ENCODE assay signal across 22 mouse cellular contexts in genomic region chrX:53099951-53100350, GRCm38 (mm10).
DNase-seq lines count a peak whose midpoint lies in the region; ATAC-seq and TF ChIP-seq lines count a peak whose summit lies in the region.
"Had no signal": no experiment of that assay in that cellular context is flagged by ENCODE, and none has a peak within 500 bp of the region (broad histone marks: within the 10 kb centered on the region; RNA-seq: fewer than 3 reads in every experiment).

No protein-coding gene starts in this region.

- H3K9me3 ChIP-seq in heart, embryonic 11.5 days (replicated peaks; ENCODE audit: control insufficient read depth, low read length): no peaks in the 10 kb centered on the region
- no peaks in the 10 kb centered on the region for H3K9me3 ChIP-seq in intestine, embryonic 14.5 days (ENCODE audit: control insufficient read depth, low read length)
- no peaks in the 10 kb centered on the region for H3K9me3 ChIP-seq in intestine, postnatal 0 days (ENCODE audit: control insufficient read depth)
- H3K9me3 ChIP-seq: embryonic facial prominence, embryonic 13.5 days; hindbrain, embryonic 10.5 days; kidney, embryonic 15.5 days; liver, embryonic 12.5 days; neural tube, embryonic 12.5 days had no signal

- no peaks in the 10 kb centered on the region for H3K36me3 ChIP-seq in heart, embryonic 11.5 days (ENCODE audit: control insufficient read depth, insufficient read depth, low read length)
- H3K36me3 ChIP-seq in intestine, embryonic 14.5 days (ENCODE audit: control insufficient read depth, insufficient read depth, low read length): no peaks in the 10 kb centered on the region
- no peaks in the 10 kb centered on the region for H3K36me3 ChIP-seq in intestine, postnatal 0 days (ENCODE audit: control insufficient read depth, insufficient read depth)
- H3K36me3 ChIP-seq in kidney, adult 2 months (ENCODE audit: control insufficient read depth, insufficient read depth, low read length): no peaks in the 10 kb centered on the region
- H3K36me3 ChIP-seq: embryonic facial prominence, embryonic 13.5 days; hindbrain, embryonic 10.5 days; kidney, embryonic 15.5 days; liver, embryonic 12.5 days; neural tube, embryonic 12.5 days had no signal

- H3K27ac ChIP-seq in heart, embryonic 11.5 days (ENCODE audit: low read depth, low read length): peak overlapping the region; percentile 59; the same call in 1 of the 2 replicates
- 0 out of 2 replicates have a peak overlapping the region, but pooled peaks have one; percentile 16 for H3K27ac ChIP-seq in intestine, embryonic 14.5 days (ENCODE audit: low read depth)
- no peak overlapping the region for H3K27ac ChIP-seq in intestine, postnatal 0 days (ENCODE audit: low read depth, low read length)
- H3K27ac ChIP-seq in kidney, adult 2 months (ENCODE audit: insufficient read depth, low read depth, low read length): no peak overlapping the region
- H3K27ac ChIP-seq: embryonic facial prominence, embryonic 13.5 days; hindbrain, embryonic 10.5 days; kidney, embryonic 15.5 days; liver, embryonic 12.5 days; neural tube, embryonic 12.5 days had no signal

- 29% methylated on average over 7 of the region's 7 CpGs for WGBS in heart, embryonic 11.5 days (ENCODE audit: insufficient replicate concordance)
- 28% methylated on average over 7 of the region's 7 CpGs for WGBS in intestine, embryonic 14.5 days
- WGBS in intestine, postnatal 0 days: 53% methylated on average over 7 of the region's 7 CpGs
- 71% methylated on average over 7 of the region's 7 CpGs for WGBS in kidney, adult 2 months

- H3K9ac ChIP-seq in heart, embryonic 11.5 days (ENCODE audit: low read depth, low read length): no peak overlapping the region
- no peak overlapping the region for H3K9ac ChIP-seq in intestine, embryonic 14.5 days (ENCODE audit: low read length)
- H3K9ac ChIP-seq in intestine, postnatal 0 days (ENCODE audit: low read depth, low read length): no peak overlapping the region
- H3K9ac ChIP-seq: embryonic facial prominence, embryonic 13.5 days; forebrain, postnatal 0 days; kidney, embryonic 15.5 days; liver, embryonic 12.5 days; lung, embryonic 14.5 days; neural tube, embryonic 12.5 days had no signal

- H3K27me3 ChIP-seq in heart, embryonic 11.5 days (ENCODE audit: control insufficient read depth, insufficient read depth, low read length): no peaks in the 10 kb centered on the region
- H3K27me3 ChIP-seq in intestine, embryonic 14.5 days (replicated peaks; ENCODE audit: control insufficient read depth, insufficient read depth, low read length): no peaks in the 10 kb centered on the region
- no peaks in the 10 kb centered on the region for H3K27me3 ChIP-seq in intestine, postnatal 0 days (replicated peaks; ENCODE audit: control insufficient read depth, insufficient read depth, low read length)
- no peaks in the 10 kb centered on the region for H3K27me3 ChIP-seq in kidney, adult 2 months (replicated peaks; ENCODE audit: control insufficient read depth, insufficient read depth, low read length)
- H3K27me3 ChIP-seq: embryonic facial prominence, embryonic 13.5 days; liver, embryonic 12.5 days; neural tube, embryonic 12.5 days had no signal

- H3K4me3 ChIP-seq in heart, embryonic 11.5 days (ENCODE audit: low read depth, low read length): no peak overlapping the region
- H3K4me3 ChIP-seq in intestine, embryonic 14.5 days (ENCODE audit: low read depth, low read length): no peak overlapping the region
- H3K4me3 ChIP-seq in intestine, postnatal 0 days (ENCODE audit: low read depth, low read length): no peak overlapping the region
- no peak overlapping the region for H3K4me3 ChIP-seq in kidney, adult 2 months (ENCODE audit: insufficient read depth, low read depth, low read length)
- H3K4me3 ChIP-seq: embryonic facial prominence, embryonic 13.5 days; hindbrain, embryonic 10.5 days; kidney, embryonic 15.5 days; liver, embryonic 12.5 days; neural tube, embryonic 12.5 days had no signal

- H3K4me1 ChIP-seq in heart, embryonic 11.5 days (ENCODE audit: control insufficient read depth, insufficient read depth, low read length): peaks cover 11% of the 10 kb centered on the region
- no peaks in the 10 kb centered on the region for H3K4me1 ChIP-seq in intestine, embryonic 14.5 days (replicated peaks; ENCODE audit: control insufficient read depth, insufficient read depth, low read length)
- H3K4me1 ChIP-seq in intestine, postnatal 0 days (replicated peaks; ENCODE audit: control insufficient read depth, insufficient read depth, low read length): no peaks in the 10 kb centered on the region
- no peaks in the 10 kb centered on the region for H3K4me1 ChIP-seq in kidney, adult 2 months (ENCODE audit: control insufficient read depth, insufficient read depth, low read length)
- H3K4me1 ChIP-seq: hindbrain, embryonic 10.5 days; kidney, embryonic 15.5 days; neural tube, embryonic 12.5 days had no signal

- H3K4me2 ChIP-seq in heart, embryonic 11.5 days: no peak overlapping the region
- H3K4me2 ChIP-seq in intestine, embryonic 14.5 days (ENCODE audit: low read length): no peak overlapping the region
- H3K4me2 ChIP-seq in intestine, postnatal 0 days (replicated peaks; ENCODE audit: low read depth): no peak overlapping the region
- H3K4me2 ChIP-seq: embryonic facial prominence, embryonic 13.5 days; kidney, embryonic 15.5 days; liver, embryonic 12.5 days; lung, embryonic 14.5 days; midbrain, embryonic 11.5 days; neural tube, embryonic 12.5 days had no signal

- no peak for DNase-seq in heart, adult 18-20 months
- DNase-seq in intestine, embryonic 14.5 days (ENCODE audit: low spot score): no peak
- peak; percentile 77 for DNase-seq in NIH3T3 (ENCODE audit: low read depth)
- peak; percentile 16 for DNase-seq in yolk sac, embryonic 10.5 days (ENCODE audit: low spot score)
- DNase-seq in kidney, adult 2 months: no peak
- DNase-seq: adrenal gland, adult 8-10 months; cerebellum, adult 9-11 months; forebrain, postnatal 0 days; gastrocnemius, postnatal 36 days; kidney, postnatal 4 days; lung, embryonic 14.5 days; right cerebral cortex, postnatal 4 days; thymus, postnatal 25 days had no signal

- TF ChIP-seq CTCF in intestine, postnatal 0 days (IDR thresholded peaks at IDR 0.05; ENCODE audit: low read depth): no peak
- no peak for TF ChIP-seq CTCF in kidney, adult 2 months (conservative IDR thresholded peaks at IDR 0.05; ENCODE audit: insufficient read depth, insufficient read length, low read depth, low read length)

- ATAC-seq in heart, embryonic 11.5 days (replicated peaks; ENCODE audit: insufficient number of reproducible peaks, low FRiP score, low TSS enrichment): no peak
- peak; percentile 40; the same call in 1 of the 2 replicates for ATAC-seq in intestine, embryonic 14.5 days (replicated peaks; ENCODE audit: low FRiP score, low TSS enrichment, low read depth)
- no peak for ATAC-seq in intestine, postnatal 0 days
- ATAC-seq: forebrain, postnatal 0 days; liver, embryonic 12.5 days; Patski had no signal

- TF ChIP-seq POLR2A in kidney, adult 2 months (IDR thresholded peaks at IDR 0.05; ENCODE audit: low read depth, low read length): no peak

Comparison
In these comparisons a context has a peak if more than half of its experiments do, and no peak if none do; other contexts are left out.
1. H3K27ac ChIP-seq: peak in heart, embryonic 11.5 days (single experiment) and intestine, embryonic 14.5 days (single experiment); none in intestine, postnatal 0 days (single experiment) and kidney, adult 2 months (single experiment).
2. DNase-seq: peak in NIH3T3 (single experiment) and yolk sac, embryonic 10.5 days (single experiment); none in heart, adult 18-20 months (0 of 2), intestine, embryonic 14.5 days (single experiment) and kidney, adult 2 months (single experiment).